Mouse (Mus musculus) T-cell, adult 2 months (primary cell): ENCODE results near the gene Itgb3.

Experiments
- DNase-seq: peaks from one replicate; pipeline ENCODE4 v3.0.0; 2022; ENCODE audit warnings: low spot score

The Itgb3 gene

DNA sequence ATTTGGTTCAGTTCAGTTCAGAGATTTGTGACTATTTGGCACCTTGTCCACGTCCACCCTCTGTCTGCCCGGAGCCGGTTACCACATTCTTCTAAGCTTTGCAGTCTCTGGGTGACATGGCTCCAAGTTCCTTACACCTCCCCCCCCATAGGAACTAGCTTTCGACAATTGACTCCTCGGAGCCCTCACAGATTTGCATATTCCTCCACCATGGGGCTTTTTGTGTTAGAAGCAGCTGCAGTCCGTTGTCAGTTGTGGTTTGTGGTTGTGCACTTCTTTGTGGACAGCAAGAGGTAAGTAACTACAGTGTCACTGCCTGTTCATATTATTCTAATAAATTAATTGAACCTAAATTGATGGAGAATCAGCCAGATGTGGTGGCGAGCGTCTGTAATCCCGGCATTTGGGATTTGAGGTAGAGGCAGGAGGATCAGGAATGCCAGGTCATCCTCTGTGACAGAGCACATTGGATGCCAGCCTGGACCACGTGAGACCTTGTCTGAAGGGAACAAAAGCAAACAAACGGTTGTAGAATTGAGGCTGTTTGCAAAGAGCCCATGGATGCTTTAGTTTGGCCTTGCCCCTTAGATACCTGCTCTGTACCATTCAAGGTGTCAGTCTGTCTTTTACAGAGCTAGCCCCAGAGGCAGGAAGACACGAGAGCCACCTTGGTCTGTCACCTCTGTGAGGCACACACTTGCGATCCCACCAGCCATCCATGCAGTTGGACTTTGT, 25.0 kb upstream of the Itgb3 start:
- peak; percentile 33 for DNase-seq

DNA sequence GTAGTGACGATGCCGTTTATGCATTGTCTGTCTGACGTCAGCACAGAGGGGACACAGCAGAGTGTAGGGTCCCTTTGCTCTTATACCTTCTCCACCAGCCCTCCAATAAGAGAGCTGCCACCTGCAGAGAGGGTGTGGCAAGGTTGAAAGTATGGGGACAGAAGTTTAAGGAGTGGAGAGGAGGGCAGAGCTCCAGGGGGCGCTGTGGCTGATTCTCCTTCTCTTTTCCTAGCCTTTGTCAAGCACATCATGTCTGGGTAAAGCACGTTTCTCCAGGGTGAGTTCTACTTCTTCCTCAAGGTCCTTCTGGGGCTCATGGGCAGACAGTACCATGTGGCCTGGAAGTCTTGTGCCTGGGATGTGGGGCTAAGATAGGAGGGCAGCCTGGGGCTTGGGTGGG, 22.3 kb upstream of the Itgb3 start:
- no peak for DNase-seq

DNA sequence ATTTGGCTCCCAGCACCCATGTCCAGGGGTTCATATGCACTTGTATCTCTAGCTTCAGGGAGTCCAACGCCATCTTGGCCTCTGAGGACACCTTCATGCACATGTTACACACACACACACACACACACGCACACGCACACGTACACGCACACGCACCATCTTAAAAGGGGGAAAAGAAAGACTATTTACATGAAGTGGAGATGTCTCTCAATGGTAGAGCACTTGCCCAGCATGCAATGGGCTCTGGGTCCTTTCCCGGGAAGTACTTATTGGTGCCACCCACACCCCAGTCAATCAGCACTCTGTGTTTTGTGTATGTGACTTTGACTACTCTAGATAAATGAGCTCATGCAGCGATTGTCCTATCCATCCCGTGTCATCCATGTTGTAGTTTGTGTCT, 19.9 kb upstream of the Itgb3 start:
- no peak for DNase-seq

DNA sequence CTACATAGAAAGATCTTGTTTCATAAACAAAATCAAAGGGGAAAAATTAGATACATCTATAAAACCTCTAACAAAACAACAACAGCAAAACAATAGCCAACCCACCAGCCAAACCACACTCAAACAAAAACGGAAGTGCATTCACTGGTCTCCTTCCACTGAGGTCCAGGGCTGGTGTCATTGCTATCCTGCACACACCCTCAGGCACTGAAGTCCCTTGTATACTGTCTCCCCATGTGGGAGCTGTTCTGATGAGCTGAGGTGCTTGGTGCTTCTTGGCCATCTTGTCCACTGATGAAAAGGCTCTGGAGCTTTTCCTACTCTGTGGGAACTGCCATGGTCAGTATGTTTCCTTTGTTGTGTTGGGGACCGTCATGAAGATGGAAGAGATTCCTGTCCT, 19.3 kb upstream of the Itgb3 start:
- no peak for DNase-seq

DNA sequence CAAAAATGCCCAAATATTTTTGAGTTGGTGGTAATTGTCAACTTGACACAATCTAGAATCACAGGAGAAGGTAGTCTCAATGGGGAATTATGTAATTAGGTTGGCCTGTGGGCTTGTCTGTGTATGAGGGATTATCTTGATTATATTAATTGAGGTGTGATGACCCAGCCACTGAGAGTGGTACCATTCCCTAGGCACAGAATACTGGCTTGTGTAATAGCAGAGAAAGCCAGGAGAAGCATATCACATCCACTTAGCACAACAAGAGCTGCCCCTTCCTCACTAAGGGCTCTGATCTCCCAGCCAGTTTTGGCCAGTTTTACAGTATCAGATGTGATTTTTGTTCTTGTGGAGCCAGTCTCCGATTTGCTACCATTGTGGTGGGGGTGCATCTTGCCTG, 18.2 kb upstream of the Itgb3 start:
- DNase-seq: no peak

DNA sequence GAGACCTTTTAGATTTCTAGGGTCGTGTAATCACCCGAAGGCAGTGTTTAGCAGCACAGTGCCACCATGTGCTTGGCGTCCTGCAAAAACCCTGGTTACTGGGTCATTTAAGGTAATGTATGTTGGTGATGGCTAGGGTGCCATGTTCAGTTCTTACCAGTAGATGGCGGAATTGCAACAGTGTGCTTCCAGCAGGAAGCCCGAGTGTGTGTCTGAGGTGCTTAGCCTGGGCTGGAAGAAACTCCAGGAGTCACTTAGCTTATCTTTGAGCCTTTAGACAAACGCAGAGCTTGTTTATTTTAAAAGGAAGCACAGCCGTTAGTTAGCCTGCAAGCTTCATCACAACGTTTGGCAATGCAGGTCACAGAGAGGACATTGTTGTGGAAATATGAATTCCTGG, 17.7 kb upstream of the Itgb3 start:
- DNase-seq: peak; percentile 80

DNA sequence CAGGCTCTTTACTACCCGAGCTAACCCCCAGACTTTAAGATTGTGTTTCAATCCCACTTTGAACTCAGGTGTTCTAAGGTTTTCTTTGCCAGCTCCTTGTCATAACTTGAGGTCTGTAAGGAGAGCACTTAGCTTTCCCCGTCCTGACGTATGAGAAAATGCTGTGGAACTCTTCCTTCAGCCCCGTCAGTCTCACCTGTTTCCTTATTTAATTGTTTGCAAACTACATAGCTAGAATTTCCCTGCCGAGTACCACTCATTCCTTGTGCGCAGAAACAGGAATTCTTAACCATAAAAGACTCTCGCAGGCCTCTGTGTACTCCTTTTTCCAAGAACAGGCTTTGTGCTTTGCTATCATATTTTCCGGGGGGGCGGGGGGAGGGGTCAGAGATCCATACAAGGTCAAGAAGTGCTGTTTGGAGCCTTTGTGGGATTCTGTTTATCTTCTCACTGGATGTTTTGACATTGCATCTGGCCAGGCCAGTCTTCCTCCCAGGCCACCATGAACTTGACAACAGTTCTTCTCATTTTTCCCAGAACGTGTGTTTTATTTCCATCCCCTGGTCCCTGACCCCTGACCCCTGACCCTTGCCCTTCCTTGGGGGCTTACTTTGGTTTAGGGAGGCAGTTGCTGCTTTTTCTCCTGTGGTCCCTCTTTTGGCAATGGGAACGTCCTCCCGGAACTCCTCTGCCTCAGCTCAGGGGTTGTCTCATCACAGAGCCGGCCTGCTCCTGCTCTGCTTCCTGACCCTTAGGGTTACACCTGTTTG, 15.5 kb upstream of the Itgb3 start:
- DNase-seq: no peak

DNA sequence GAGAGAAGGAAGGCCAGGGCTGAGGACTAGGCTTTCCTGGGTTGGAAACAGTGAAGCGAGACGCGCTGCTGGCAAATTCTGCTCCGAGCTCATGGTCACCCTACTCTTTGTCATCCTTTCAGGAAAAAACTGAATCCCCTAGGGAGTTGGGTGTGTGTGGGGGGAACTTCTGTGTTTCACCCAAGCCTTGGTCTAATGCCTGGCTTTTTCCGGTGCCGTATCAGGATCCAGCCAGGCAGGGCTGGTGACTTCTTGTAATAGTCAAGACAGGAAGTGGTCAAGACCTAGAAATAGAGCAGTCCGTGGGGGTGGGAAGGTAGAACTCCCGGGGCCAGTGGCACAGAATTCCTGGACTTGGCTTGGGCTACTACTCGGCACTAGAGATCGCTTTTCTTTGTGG, 11.4 kb upstream of the Itgb3 start:
- no peak for DNase-seq

DNA sequence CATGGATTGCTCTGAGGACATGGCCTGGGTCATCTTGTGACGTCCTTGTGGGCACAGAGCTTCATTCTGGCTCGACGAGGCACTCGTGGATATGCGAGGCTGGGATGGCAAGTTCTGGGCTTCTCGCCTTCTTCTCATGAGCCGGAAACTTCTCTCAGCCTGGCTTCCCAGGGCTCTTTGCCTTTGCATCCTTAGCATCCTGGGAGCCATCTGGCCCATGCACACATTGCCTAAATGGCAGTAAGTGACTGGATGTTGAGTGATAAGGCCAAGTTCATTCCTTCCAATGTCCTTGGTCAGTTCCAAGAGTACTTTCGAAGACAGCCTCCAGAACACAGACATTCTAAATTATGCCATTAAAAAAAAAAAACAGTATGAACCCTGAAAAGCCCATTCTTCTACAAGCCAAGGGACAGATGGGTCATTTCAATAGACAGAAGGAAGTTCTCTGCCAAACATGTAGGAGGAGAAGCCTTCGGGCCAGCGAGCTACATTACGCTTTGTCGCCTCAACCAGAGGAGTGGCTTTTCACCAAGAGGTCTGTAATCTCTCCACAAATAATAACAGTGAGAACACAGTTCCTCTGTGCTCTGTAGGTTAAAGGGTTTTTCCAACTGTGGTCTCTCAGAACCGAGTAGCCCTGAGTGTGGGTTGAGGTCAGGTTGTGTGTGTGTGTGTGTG, 8.4 kb upstream of the Itgb3 start:
- no peak for DNase-seq

DNA sequence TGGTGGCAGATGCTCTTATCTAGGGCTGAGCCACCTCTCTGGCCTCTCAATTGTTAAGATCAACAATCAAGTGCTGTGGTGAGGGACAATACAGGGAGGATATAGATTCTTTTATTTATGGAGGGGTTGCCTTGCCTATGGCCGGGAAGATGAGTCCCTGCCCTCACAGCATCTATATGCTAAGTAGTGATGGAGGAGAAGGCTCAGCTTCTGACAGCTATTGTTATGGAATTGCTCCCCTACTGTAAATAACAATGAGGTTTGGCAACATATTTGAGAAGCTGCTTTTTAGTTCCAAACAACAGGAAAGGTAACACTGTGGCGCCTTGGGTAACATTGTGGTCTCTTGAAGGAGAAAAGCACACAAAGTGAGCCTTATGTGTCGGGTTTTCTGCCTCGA, 7.1 kb upstream of the Itgb3 start:
- DNase-seq: no peak

DNA sequence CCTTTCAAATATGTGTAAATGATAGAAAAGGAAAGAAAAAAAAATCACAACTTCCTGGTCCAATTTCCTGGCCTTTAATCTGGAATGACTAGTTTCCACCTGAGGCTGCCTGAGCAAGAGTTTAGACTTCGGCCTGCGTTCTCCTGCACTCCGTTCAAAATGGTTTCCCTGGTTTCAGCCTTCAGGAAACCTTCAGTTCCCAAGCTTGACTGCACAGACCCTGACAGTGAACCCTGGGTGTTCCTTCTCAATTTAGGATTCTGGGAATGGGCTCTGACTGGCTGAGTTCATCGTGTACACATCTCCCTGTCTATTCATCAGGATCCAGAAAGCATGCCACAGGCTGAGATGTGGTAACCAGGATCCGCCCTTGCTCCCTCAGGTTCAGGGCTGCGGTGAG, 3.6 kb upstream of the Itgb3 start:
- no peak for DNase-seq

DNA sequence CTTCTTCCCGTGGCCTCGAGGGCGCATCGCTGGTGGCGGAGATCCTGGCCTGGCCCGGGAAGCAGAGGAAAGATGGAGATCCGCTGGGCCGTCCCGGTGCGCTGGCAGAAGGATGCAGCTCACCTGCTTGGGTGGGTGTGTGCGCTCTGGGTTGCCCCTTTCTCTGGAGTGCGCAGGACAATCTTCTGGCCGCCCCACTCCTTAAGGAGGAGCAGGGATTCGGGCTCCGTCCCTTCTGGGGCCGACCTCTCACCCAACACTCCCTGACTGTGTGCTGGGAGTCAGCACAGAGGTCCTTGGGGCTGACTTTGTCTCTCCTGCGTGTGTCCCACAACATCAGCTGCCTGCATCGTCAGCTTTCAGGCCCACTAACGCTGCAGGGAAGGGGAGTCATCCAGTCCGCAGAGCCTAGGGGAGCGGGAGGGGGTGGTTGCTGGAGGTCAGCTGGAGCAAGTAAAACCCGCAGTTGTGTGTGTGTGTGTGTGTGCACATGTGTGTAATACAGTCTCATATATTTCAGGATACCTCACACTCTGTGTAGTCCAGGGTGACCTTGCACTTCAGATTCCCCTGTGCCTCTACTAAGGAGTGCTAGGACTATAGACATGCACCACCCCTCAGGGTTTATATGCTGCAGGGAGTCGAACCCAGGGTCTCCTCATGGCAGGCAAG, 585 bp downstream of the Itgb3 start:
- DNase-seq: no peak

DNA sequence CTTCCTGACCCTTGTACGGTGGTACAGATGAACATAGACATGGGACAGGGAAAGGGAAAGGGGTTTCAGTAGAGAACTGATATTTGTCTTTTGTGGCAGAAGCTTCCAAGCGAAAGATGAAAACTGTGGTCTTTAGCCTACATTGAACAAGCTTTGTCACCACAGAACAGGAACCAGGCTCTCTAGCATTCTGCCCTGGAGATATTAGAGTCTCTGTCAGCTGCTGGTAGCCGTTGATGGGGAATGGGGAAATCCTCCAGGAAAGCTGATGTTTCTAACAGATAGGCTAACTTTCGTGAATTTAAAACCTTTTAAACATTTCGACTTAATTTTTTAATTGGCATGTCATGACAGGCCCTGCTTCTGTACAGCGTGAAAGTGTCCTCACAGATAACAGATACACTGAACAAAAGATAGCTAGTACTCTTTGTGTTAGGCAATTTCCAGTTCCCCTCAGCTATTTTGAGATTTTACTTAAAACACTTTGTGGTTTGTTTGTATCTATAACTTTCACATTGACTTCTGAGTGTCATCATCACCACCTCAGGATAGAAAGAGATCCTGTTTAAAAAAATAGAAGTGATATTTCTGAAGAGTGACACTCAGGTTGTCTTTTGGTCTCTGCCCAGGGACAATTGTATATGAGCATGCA, 1.4 kb downstream of the Itgb3 start:
- no peak for DNase-seq

DNA sequence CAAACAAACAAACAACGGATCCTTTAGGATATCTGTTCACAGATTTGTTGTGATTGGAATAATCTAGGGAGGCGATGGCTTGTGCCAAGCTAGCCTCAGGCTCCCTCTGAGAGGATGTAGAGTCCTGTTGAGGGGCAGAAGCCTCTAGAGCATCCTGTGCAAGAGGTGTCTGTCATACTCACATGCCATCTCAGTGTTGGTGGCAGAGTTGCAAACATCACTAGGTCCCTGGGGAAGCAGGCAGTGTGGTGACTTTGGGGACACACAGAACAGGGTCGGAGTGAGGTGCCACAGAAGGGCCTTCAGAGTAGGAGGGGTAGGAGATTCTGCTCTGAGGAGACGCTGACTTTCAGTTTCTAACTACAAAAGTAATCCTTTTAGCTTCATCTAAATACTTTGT, 1.9 kb downstream of the Itgb3 start:
- peak; percentile 69 for DNase-seq

DNA sequence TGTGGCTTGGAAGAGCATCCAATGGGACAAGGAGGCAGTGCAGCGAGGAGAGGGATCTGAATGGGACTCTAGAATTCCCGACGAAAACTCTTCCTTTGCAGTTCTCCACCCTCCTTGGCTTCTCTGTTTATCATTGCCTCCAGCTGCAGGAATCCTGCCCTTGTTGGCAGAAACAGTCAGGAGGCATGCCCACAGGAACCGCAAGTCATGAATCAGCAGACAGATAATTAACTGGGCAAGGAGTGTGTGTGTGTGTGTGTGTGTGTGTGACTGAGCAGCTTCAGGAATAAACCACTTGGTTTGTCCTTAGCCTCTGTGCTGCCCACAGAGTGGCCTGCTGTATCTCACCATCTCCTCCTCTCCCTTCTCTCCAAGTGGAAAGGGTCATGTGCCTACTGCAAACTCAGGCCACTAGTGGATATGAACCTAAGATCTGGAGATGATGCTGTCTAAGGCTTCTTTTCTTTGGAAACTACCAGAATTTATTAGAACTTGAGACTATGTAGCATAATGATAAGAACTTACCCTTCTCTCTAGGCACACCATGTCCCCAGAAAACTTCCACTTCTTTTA, 3.9 kb downstream of the Itgb3 start:
- DNase-seq: no peak

DNA sequence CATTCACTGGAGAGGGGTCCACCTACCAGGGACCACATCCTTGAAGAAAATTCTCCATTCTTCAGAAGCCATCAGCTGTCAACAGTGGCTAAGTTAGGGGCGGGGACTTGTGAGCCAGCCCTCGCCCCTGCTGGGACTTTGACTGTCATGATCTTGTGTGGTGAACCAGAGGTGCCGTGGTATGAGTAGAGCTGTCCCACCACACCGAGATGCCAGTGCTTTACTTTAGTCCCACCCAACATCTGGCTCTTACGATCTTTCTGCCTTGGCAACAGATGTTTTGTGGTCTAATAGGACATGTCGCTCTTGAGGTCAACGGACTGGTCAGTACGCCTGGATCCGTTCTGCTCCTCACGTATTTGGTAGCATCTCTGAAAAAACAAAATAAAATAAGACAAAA, 5.8 kb downstream of the Itgb3 start:
- peak; percentile 39 for DNase-seq

DNA sequence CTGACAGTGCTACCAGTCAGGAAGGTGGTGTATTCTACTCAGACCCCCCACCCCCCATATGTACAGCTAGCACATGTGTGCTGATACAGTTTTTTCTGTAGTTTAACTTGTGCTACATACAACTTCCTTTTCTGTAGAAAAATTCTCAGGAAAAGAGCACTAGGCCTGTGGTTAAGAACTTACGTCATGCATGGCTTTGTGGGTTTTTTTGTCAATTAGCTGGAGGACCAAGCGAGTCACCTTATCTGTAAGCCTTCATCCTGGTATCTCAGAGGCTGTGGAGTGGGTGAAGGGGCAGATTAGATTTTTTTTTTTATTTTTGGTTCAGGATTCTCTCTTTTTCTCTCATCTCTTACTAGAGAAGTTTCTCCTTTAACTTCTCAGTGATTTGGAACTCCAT, 6.3 kb downstream of the Itgb3 start:
- DNase-seq: peak; percentile 36

DNA sequence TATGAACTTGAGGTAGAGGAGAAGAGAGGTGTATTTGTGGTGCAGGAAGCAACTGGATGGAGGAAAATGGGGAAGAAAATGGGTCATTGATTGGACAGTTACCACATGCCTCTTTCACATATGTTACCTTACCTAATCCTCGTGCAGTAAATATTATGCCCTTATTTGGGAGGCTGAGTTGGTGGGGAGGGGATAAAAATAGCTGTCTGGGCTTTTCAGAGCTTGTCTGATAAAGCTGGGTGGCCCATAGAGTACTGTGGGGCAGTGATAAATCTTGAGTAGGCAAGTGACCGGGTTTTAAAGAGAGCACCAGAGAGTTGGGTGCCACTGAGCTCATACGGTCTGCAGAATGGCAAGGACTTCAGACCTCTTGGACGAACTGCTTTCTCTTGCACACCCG, 8.4 kb downstream of the Itgb3 start:
- no peak for DNase-seq

DNA sequence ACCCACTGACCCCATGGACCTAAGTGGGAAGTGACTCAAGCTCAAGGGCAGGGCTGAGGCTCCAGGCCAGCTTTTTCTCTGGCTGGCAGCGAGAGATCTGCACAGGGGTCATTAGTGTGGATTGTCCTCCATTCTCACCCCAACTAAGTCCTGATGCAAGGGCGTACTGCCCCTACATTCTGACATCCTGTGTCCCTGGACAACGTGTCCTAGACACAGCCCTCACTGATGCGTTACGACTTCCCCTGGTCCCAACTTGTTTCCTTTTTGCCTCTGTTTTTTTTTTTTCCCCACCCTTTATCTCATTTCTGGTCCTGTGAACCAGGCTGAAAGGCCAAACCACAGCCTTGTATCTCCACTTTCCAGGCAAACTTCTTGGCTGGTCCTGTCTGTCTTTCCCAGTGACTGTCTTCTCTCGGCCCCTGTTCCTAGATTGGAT, 10.9 kb downstream of the Itgb3 start:
- no peak for DNase-seq

DNA sequence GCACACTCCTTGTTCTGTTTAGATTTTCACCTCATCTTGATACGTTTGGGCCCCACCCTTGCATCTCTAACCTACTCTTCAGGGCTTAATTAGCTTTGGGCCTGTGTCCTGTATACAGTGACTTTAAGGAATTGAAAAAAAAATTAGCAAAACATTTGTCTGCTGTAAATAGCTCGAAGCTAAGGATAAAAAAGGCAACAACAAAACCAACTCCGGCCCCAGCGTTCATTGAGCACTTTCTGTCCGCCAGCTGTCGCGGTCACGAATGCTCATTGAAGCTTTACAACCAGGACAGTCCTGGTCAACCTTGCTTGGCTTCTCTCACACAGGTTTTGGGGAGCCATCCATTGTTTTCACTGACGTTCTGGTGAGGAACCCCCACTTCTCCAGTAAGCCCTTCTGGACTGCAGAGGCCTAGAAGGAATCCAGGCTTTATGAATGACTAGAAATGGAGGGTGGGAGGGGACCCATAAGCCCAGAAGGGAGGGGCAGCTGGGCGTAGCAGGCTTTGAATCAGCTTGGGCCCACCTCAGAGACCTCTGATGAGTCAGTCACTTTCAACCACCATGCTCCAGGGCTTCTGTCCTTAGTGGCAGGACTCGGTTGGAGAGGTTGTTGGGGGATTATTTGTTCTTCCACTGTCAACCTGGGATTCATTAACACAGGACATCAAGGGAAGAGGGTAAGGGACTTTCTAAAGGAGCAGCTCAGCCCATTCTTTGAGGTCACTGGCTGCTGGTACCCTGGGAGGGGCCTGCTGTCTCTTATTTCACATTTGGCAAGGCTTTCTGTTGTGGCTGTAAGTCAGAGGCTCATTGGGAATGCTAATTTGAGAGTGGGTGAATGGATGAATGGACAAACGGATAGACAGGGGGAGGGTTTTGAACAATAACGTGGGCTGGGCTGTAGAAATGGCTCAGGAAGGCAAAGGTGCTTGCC, 11.6 kb downstream of the Itgb3 start:
- no peak for DNase-seq
